Mouse (Mus musculus): ENCODE measurements around the gene Tnnt3.

Tnnt3 gene

DNA sequence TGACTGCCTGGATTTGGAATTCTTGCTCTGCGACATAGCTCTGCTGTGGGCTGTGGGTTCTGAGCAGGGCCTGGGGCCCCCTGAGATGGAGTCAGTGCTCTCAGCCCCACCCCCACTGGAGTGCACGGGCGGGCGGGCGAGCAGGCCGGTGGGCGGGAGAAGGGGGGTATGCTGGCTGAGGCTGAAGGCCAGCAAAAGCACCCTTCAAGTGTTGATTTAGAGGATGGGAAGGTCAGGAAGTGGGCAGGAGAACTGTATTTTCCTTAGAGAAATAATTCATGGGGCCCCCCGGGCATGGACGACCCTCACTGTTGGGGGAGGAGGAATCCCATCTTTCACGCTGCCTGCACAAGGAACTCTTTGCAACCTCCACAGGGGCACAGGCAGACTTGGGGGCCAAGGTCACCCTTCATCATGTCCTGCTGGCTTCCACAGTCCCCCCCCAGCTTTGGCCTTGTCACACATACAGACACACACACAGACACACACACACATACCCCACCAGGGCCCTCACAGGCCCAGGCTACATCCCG lies 44.2 kb downstream of the Tnnt3 start:
- DNase-seq (ENCODE audit: low spot score): no peak

- no peak for DNase-seq (ENCODE audit: low spot score)
These were observed 47.3 kb downstream of the Tnnt3 start for GRCm38 (mm10) chr7:142545967-142546366.

DNA sequence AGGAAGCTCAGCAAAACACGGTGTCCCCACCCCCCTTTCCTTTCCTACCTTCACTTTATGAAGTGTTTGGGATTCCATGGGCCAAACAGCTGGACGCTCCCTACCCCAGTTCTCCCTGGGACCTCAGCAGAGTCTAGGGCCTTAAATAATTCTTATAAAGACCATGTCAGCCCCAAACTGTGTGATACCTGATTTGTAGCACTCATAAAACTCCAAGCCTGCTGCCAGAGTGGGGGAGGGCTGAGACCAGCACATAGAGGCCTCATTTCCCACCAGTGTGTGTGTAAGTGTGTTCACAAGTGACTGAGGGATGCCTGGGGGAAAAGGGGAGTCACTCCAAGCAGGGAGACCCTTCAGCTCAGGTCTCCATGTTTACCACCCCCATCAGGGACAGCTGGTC lies 49.2 kb downstream of the Tnnt3 start:
- no peak for DNase-seq (ENCODE audit: low spot score)

- no peak for DNase-seq (ENCODE audit: low spot score)
These were observed 50.1 kb downstream of the Tnnt3 start for GRCm38 (mm10) chr7:142548706-142549105.

- peak; percentile 43 for DNase-seq (ENCODE audit: low spot score)
These were observed 51.5 kb downstream of the Tnnt3 start for GRCm38 (mm10) chr7:142549941-142550763.

DNA sequence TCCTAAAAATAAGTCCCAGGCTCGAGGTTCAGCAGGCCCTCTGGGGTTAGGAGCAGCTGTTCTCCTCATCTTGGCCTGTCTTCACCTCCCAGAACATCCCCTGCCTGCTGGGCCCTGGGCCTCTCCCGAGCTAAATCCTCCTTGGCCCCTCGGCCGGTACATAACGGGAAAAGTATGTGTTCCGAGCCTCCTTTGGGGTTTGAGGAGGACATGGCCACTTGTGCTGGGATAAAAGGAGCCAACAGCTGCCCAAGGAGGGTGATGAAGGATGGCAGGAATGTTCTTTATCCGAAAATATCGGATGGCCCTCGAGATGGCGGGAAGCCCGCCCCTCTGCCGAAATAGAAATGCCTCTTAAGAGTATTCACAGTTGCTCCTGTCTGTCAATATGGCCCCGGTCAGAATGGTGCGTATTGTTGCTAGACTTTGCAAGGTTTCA lies 52.3 kb downstream of the Tnnt3 start:
- DNase-seq (ENCODE audit: low spot score): no peak

- DNase-seq (ENCODE audit: low spot score): no peak
These were observed 53.1 kb downstream of the Tnnt3 start for GRCm38 (mm10) chr7:142551691-142552090.

GRCm38 (mm10) chr7:142552591-142553416 lies 54.2 kb downstream of the Tnnt3 start:
- DNase-seq (ENCODE audit: low spot score): no peak

DNA sequence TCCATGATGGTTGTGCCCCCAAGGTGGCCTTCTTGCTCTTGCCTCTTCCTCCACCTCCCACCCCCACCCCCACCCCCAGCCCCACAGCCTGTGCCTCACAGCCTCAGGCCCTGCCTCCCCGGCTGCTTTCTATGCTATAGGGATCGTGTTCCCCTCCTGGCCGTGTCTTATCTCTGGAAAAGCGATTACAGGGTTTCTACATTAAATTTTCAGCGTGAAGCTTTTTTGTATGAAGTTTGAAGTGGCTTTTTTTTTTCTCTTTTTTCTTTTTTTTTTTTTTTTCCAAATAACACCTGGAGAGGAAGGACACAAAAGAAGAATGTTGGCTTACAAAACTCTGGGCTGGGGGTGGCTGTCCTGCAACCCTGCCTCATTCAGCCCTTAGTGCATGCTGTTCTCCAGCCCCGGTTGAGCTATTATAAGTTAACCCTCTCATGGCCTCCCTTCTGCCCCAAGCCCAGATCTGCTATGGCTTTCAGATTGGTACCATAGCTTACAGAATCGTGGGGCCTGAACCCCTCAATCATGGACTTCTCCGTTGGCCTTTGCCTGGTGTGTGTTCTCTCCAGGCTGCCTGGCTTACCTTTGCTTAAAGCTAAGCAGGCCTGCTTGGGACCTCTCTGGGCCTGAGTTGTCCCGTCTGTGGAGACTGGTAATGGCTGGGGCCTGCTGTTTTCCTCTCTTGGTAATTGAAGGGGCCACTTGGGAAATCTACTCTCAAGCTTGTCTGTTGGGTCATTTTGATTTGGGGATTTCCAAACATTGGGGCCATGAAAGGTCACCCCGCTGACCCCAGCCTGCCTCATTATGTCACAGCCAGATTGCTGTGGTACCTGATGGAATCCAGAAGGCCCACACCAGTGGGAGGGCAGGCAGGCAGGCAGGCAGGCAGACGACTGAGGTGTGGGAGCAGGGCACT lies 55.0 kb downstream of the Tnnt3 start:
- DNase-seq (ENCODE audit: low spot score): no peak

DNA sequence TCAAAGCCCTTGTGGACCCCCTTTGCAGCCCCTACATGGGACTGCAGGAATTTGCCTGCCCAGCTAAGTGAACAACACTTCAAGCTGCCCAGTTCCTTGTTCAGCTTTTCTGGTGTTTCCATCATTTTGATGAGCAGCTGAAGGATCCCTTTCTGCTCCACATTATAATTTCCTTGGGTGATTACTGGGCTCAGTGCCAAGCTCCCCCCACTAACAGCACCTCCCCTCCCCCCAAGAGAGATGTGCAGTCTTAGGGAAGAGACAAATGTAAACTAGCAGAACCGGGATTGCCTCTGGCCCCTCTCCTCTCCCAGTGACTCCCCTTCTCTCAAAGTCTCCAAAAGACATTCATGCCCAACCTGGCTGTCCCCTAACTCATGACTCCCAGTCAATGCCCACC lies 56.0 kb downstream of the Tnnt3 start:
- DNase-seq (ENCODE audit: low spot score): no peak

GRCm38 (mm10) chr7:142555366-142556088 lies 56.9 kb downstream of the Tnnt3 start:
- DNase-seq (ENCODE audit: low spot score): no peak

DNA sequence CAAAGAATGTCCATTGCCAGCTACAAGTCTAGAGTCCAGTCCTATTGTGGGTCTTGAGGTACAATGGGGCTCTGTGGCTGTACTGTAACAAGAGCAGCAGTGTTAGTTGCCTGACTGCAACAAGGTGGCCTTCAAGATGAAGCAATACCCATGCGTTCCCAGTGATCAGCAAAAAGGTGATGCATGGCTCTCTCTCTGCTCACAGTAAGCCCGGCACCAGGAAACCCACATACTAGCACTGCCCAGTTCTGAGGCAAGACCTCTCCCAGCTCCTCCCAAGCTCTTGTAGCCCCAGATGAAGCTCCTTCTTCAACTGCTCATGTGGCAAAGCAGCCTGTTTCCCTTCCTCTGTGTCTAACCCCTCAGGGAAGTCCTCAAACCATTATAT lies 57.4 kb downstream of the Tnnt3 start:
- no peak for DNase-seq (ENCODE audit: low spot score)

- DNase-seq (ENCODE audit: low spot score): no peak
These were observed 59.1 kb downstream of the Tnnt3 start for GRCm38 (mm10) chr7:142557696-142558095.

GRCm38 (mm10) chr7:142558511-142559146 lies 60.0 kb downstream of the Tnnt3 start:
- DNase-seq (ENCODE audit: low spot score): no peak

DNA sequence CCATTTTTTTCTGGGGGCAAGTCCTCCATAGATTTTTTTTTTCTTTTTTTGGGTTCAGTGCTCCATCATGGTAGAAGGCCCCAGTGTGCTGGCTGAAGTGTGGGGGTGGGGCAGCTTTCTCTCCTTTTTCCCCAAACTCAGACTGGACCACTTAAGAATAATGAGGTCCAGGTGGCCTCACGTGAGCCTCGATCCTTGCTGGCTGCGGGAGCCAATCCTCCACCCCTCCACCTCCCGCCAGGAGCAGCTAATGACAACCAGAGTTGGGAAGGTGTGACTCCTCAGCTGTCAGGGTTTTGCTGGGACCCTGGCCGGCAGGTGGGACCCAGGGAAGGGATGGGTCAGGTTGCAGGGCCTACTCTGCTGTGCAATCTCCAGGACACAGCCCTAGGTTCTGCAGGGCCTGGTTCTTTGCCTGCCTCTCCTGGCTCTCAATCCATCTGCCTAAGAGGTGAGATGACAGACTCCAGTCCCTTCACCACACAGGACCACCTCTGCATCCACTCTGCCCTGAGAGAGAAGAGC lies 61.1 kb downstream of the Tnnt3 start:
- no peak for DNase-seq (ENCODE audit: low spot score)

DNA sequence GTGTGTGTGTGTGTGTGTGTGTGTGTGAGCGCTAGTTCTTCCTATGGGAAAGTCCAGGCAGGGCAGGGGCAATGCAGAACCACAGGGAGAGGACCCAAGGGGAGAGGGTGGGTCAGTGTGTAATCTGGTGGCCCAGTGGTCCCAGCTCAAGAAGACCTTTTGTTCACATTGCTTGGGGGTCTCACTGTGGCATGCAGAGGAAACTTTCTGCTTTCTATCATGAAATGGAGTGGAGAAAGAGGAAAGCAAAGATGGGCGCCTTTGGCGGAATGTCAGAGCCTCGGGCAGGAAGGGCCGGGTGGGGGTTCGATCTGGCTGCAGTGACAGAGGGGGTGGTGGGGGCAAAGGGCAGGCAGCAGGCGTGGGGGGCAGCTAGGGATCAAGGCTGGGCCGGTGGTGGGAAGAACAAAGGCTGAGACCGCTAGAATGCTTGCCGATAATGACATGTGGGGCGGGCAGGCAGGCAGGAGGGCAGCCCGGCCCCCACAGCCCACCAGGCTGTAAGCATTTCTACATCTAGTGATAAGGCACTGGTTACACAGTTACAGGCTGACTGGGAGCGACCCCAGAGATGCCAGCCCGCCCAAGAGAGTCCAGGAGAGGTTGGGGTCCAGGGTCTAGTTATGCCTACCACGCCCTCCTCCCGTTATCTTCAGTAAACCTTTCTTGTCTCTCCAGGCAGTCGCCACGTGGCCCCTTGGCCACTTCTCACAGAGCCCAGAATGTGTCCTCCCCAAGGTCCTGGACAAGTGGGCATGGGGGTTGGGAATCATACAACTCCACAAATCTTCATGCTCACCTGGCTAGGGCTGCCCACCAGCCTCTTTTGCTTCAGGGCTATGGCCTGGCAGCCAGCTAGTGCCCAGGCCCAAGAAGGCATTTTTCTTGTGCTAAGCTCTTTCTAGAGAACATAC lies 62.6 kb downstream of the Tnnt3 start:
- DNase-seq (ENCODE audit: low spot score): no peak

DNA sequence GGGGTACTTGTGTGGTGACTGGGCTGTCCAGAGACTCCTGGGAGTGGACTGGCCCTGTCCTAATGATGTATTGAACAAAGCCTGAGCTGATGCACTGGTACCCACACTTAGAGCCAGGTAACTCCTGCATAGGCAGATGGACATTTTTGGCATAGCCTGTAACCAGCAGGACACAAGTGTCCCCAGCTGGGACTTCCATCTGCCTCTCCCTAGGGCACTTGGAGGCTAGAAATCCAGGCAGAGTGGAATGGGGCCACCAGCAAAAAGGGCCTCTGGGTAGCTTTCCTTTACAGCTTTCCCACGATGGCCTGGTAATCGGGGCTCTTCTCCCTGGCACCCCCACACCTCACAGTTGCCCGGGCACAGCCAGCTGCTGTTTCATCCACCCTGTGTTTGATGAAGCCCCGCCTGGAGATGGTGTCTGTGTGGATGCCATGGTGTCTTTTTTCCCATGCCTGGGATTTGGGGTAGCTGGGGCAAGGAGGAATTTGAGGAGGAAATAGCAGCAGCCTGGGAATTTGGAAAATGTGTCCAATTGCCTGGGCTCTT lies 63.3 kb downstream of the Tnnt3 start:
- no peak for DNase-seq (ENCODE audit: low spot score)

- no peak for DNase-seq (ENCODE audit: low spot score)
These were observed 64.5 kb downstream of the Tnnt3 start for GRCm38 (mm10) chr7:142563168-142563567.
